Mouse (Mus musculus) hindbrain, embryonic 11.5 days (tissue): ENCODE measurements around the gene Prss21. TPM values are rescaled to one million over a fixed set of nuclear protein-coding genes. Genes with fewer than 3 reads are reported as not detected.

Experiments
- ATAC-seq: fragments of 200-750 bp; cut with Nextera tagmentation; 2 replicates; pipeline ENCODE4 v1.8.0; 2017; ENCODE audit warnings: mild to moderate bottlenecking, moderate TSS enrichment, moderate library complexity; ENCODE audit not compliant: low FRiP score
- DNase-seq: peaks from one replicate; pipeline ENCODE4 v3.0.0-alpha.2; 2015; ENCODE audit warnings: low spot score
- H3K27ac ChIP-seq: fragments of 300-500 bp; sonication (generic); 2 replicates; pipeline ENCODE4 v1.5.1; 2014; ENCODE audit warnings: mild to moderate bottlenecking, low read depth, low read length
- H3K27me3 ChIP-seq: fragments of 300-500 bp; sonication (generic); 2 replicates; pipeline ENCODE4 v1.6.1; 2014; ENCODE audit warnings: mild to moderate bottlenecking, low read length, moderate library complexity, mixed read lengths; ENCODE audit not compliant: control insufficient read depth, insufficient read depth
- H3K36me3 ChIP-seq: fragments of 300-500 bp; sonication (generic); 2 replicates; pipeline ENCODE4 v1.6.1; 2014; ENCODE audit warnings: mild to moderate bottlenecking, low read length, moderate library complexity, mixed read lengths; ENCODE audit not compliant: control insufficient read depth, insufficient read depth
- H3K4me1 ChIP-seq: fragments of 300-500 bp; sonication (generic); replicated peaks from 2 replicates; pipeline ENCODE4 v1.6.1; 2014; ENCODE audit warnings: low read length, mixed read lengths; ENCODE audit not compliant: control insufficient read depth, insufficient read depth
- H3K4me2 ChIP-seq: fragments of 300-500 bp; sonication (generic); replicated peaks from 2 replicates; pipeline ENCODE4 v1.6.1; 2014; ENCODE audit warnings: mild to moderate bottlenecking, low read depth, low read length
- H3K4me3 ChIP-seq: fragments of 300-500 bp; sonication (generic); 2 replicates; pipeline ENCODE4 v1.5.1; 2014; ENCODE audit warnings: low read depth, low read length
- H3K9ac ChIP-seq: fragments of 300-500 bp; sonication (generic); 2 replicates; pipeline ENCODE4 v1.6.1; 2014; ENCODE audit warnings: low read depth, low read length
- H3K9me3 ChIP-seq: fragments of 300-500 bp; sonication (generic); 2 replicates; pipeline ENCODE4 v1.6.1; 2016; ENCODE audit warnings: low read length; ENCODE audit not compliant: control insufficient read depth
- WGBS: fragments of 180-500 bp; shearing (Covaris S2); extraction: QIAGEN DNeasy Blood & Tissue Kit; methylation state at CpG from one replicate; pipeline ENCODE4 v1.1.7; 2014; 5-methylcytosine and 5-hydroxymethylcytosine counted together
- polyA plus RNA-seq: library from polyadenylated mRNA; unstranded; fragments of >200 nt; fragmentation: Nextera tagmentation; extraction: Ambion mirVana; gene quantifications from 2 replicates; pipeline ENCODE4 v1.2.1, GENCODE M21; 2014

The Prss21 gene
- polyA plus RNA-seq, result not detected in 2 replicates

GRCm38 (mm10) chr17:23867756-23868155, at the start of gene Prss21:
TSS of gene Prss21 (plus strand) at chr17:23868056.
- no peaks in the 10 kb centered on the region for H3K4me1 ChIP-seq
- H3K4me3 ChIP-seq, result no peak within 1 kb of the TSS
- DNase-seq, result no peak
- no peaks in the 10 kb centered on the region for H3K27me3 ChIP-seq
- H3K9ac ChIP-seq, result no peak within 1 kb of the TSS
- no peak within 1 kb of the TSS for H3K4me2 ChIP-seq
- H3K27ac ChIP-seq, result no peak within 1 kb of the TSS
- no peaks in the 10 kb centered on the region for H3K36me3 ChIP-seq
- no peaks in the 10 kb centered on the region for H3K9me3 ChIP-seq
- no peak for ATAC-seq
- WGBS, result 77% methylated on average over 15 of the region's 15 CpGs

- Histone ChIP-seq H3K27ac (no peak overlapping the region), H3K9ac (no peak overlapping the region), H3K4me2 (no peak overlapping the region), H3K4me1 (no peaks in the 10 kb centered on the region), H3K27me3 (no peaks in the 10 kb centered on the region), H3K36me3 (peaks cover 83% of the 10 kb centered on the region), H3K4me3 (no peak overlapping the region), H3K9me3 (no peaks in the 10 kb centered on the region)
- WGBS, result 96% methylated on average over 8 of the region's 8 CpGs
- no peak for DNase-seq
- no peak for ATAC-seq
Measured at GRCm38 (mm10) chr17:23818579-23818978, 49.3 kb upstream of the Prss21 start.

- no peak for DNase-seq
- Histone ChIP-seq H3K27ac (no peak overlapping the region), H3K36me3 (peaks cover 82% of the 10 kb centered on the region), H3K4me3 (no peak overlapping the region), H3K9ac (no peak overlapping the region), H3K27me3 (no peaks in the 10 kb centered on the region), H3K4me2 (no peak overlapping the region), H3K9me3 (no peaks in the 10 kb centered on the region), H3K4me1 (no peaks in the 10 kb centered on the region)
- ATAC-seq, result no peak
- 99% methylated on average over 25 of the region's 25 CpGs for WGBS
Measured at GRCm38 (mm10) chr17:23819235-23819634, 48.6 kb upstream of the Prss21 start.

GRCm38 (mm10) chr17:23820731-23821130, 47.1 kb upstream of the Prss21 start:
- WGBS, result 93% methylated on average over 5 of the region's 5 CpGs
- H3K36me3 ChIP-seq, result peaks cover 76% of the 10 kb centered on the region
- no peak overlapping the region for H3K27ac ChIP-seq
- H3K4me3 ChIP-seq, result no peak overlapping the region
- no peak overlapping the region for H3K9ac ChIP-seq
- ATAC-seq (no peak), DNase-seq (no peak)
- no peaks in the 10 kb centered on the region for H3K4me1 ChIP-seq
- no peak overlapping the region for H3K4me2 ChIP-seq
- no peaks in the 10 kb centered on the region for H3K27me3 ChIP-seq
- no peaks in the 10 kb centered on the region for H3K9me3 ChIP-seq

GRCm38 (mm10) chr17:23822094-23822493, 45.8 kb upstream of the Prss21 start:
- DNase-seq, result no peak
- Histone ChIP-seq H3K9ac (no peak overlapping the region), H3K9me3 (no peaks in the 10 kb centered on the region), H3K4me1 (no peaks in the 10 kb centered on the region), H3K4me2 (no peak overlapping the region), H3K27ac (no peak overlapping the region), H3K27me3 (no peaks in the 10 kb centered on the region), H3K36me3 (peaks cover 65% of the 10 kb centered on the region), H3K4me3 (no peak overlapping the region)
- ATAC-seq, result no peak
- WGBS, result 82% methylated on average over 6 of the region's 6 CpGs

- H3K36me3 ChIP-seq, result peaks cover 56% of the 10 kb centered on the region
- 89% methylated on average over 16 of the region's 16 CpGs for whole genome bisulfite sequencing
- DNase-seq (no peak), ATAC-seq (peak; percentile 41; the same call in 1 of the 2 replicates)
- no peak overlapping the region for H3K27ac ChIP-seq
- no peak overlapping the region for H3K9ac ChIP-seq
- no peak overlapping the region for H3K4me2 ChIP-seq
- 0 out of 2 replicates have a peak, but pooled peaks cover 2% of the 10 kb centered on the region for H3K4me1 ChIP-seq
- no peaks in the 10 kb centered on the region for H3K9me3 ChIP-seq
- H3K27me3 ChIP-seq, result no peaks in the 10 kb centered on the region
- no peak overlapping the region for H3K4me3 ChIP-seq
Measured at GRCm38 (mm10) chr17:23823018-23823417, 44.8 kb upstream of the Prss21 start.

- H3K4me2 ChIP-seq, result no peak overlapping the region; the same call in 1 of the 2 replicates
- no peaks in the 10 kb centered on the region for H3K9me3 ChIP-seq
- no peak for DNase-seq
- no peak overlapping the region for H3K9ac ChIP-seq
- H3K4me3 ChIP-seq, result no peak overlapping the region
- ATAC-seq, result no peak
- 90% methylated on average over 12 of the region's 12 CpGs for WGBS
- 0 out of 2 replicates have a peak, but pooled peaks cover 2% of the 10 kb centered on the region for H3K4me1 ChIP-seq
- no peaks in the 10 kb centered on the region for H3K27me3 ChIP-seq
- peaks cover 50% of the 10 kb centered on the region for H3K36me3 ChIP-seq
- H3K27ac ChIP-seq, result no peak overlapping the region
Measured at GRCm38 (mm10) chr17:23823614-23824013, 44.2 kb upstream of the Prss21 start.

- DNase-seq (no peak), ATAC-seq (no peak)
- Histone ChIP-seq H3K36me3 (peaks cover 30% of the 10 kb centered on the region), H3K9ac (no peak overlapping the region), H3K27ac (no peak overlapping the region), H3K4me1 (0 out of 2 replicates have a peak, but pooled peaks cover 2% of the 10 kb centered on the region), H3K27me3 (no peaks in the 10 kb centered on the region), H3K4me2 (no peak overlapping the region), H3K4me3 (no peak overlapping the region), H3K9me3 (no peaks in the 10 kb centered on the region)
- WGBS, result 89% methylated on average over 4 of the region's 4 CpGs
Measured at GRCm38 (mm10) chr17:23825591-23825990, 42.3 kb upstream of the Prss21 start.

- Histone ChIP-seq H3K27ac (peak overlapping the region; percentile 80), H3K27me3 (no peaks in the 10 kb centered on the region), H3K4me2 (peak overlapping the region; percentile 70), H3K4me1 (0 out of 2 replicates have a peak, but pooled peaks cover 2% of the 10 kb centered on the region), H3K9ac (peak overlapping the region; percentile 88), H3K4me3 (peak overlapping the region; percentile 87), H3K9me3 (no peaks in the 10 kb centered on the region), H3K36me3 (peaks cover 9% of the 10 kb centered on the region; the same call in 1 of the 2 replicates)
- ATAC-seq, result peak; percentile 86
- peak; percentile 72 for DNase-seq
- under 1% methylated on average over 39 of the region's 47 CpGs for WGBS
Measured at GRCm38 (mm10) chr17:23828271-23829001, 39.4 kb upstream of the Prss21 start.
